Mouse (Mus musculus) limb, embryonic 10.5 days (tissue): ENCODE results near the gene Apol9a. TPM values are rescaled to one million over a fixed set of nuclear protein-coding genes. Genes with fewer than 3 reads are reported as not detected.

Experiments
- DNase-seq: peaks from one replicate; pipeline ENCODE4 v3.0.0-alpha.2; 2017; ENCODE audit warnings: low spot score
- H3K27ac ChIP-seq: fragments of 300-500 bp; sonication (generic); 2 replicates; pipeline ENCODE4 v1.5.1; 2016; ENCODE audit warnings: mild to moderate bottlenecking
- H3K27me3 ChIP-seq: fragments of 300-500 bp; sonication (generic); 2 replicates; pipeline ENCODE4 v1.6.1; 2016; ENCODE audit warnings: low read depth, mild to moderate bottlenecking; ENCODE audit not compliant: poor library complexity, severe bottlenecking
- H3K36me3 ChIP-seq: fragments of 300-500 bp; sonication (generic); 2 replicates; pipeline ENCODE4 v1.6.1; 2016; ENCODE audit warnings: mild to moderate bottlenecking, moderate library complexity
- H3K4me1 ChIP-seq: fragments of 300-500 bp; sonication (generic); 2 replicates; pipeline ENCODE4 v1.6.1; 2016
- H3K4me3 ChIP-seq: fragments of 300-500 bp; sonication (generic); 2 replicates; pipeline ENCODE4 v1.5.1; 2016; ENCODE audit warnings: mild to moderate bottlenecking, moderate library complexity
- H3K9me3 ChIP-seq: fragments of 300-500 bp; sonication (generic); replicated peaks from 2 replicates; pipeline ENCODE4 v1.6.1; 2016; ENCODE audit warnings: mild to moderate bottlenecking
- WGBS: fragments of 180-500 bp; shearing (Covaris S2); methylation state at CpG from one replicate; pipeline ENCODE4 v1.1.7; 2016; 5-methylcytosine and 5-hydroxymethylcytosine counted together
- polyA plus RNA-seq: library from polyadenylated mRNA; unstranded; fragments of >200 nt; fragmentation: Nextera tagmentation; extraction: Ambion mirVana; gene quantifications from 2 replicates; pipeline ENCODE4 v1.2.1, GENCODE M21; 2016

The Apol9a gene
- polyA plus RNA-seq, 1 experiment from 2014 or later, result not detected

DNA sequence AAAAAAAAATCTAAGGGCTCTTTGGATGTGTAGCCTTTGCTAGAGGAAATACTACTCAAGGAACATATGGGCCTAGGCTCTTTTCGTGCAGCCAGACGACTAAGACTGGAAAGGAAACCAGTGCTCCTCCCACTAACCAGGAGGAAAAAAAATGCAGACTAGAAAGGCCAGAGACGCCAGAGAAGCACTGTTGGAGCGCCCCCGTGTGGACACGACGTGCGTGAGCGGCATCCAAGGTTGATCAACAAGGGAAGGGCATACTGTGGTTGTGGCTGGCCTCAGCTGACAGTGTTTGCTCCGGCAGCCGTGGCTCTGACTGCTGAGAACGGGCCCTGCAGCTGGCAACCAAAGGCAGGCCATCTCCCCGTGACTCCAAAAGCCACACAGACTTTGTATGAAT lies 42.8 kb downstream of the Apol9a start:
- peak; percentile 98 for DNase-seq
- Histone ChIP-seq H3K27ac (peak overlapping the region; percentile 97), H3K4me1 (peaks cover 47% of the 10 kb centered on the region), H3K27me3 (no peaks in the 10 kb centered on the region), H3K4me3 (peak overlapping the region; percentile 25; the same call in 1 of the 2 replicates), H3K9me3 (no peaks in the 10 kb centered on the region), H3K36me3 (no peaks in the 10 kb centered on the region)
- WGBS, result 1% methylated on average over 13 of the region's 13 CpGs

DNA sequence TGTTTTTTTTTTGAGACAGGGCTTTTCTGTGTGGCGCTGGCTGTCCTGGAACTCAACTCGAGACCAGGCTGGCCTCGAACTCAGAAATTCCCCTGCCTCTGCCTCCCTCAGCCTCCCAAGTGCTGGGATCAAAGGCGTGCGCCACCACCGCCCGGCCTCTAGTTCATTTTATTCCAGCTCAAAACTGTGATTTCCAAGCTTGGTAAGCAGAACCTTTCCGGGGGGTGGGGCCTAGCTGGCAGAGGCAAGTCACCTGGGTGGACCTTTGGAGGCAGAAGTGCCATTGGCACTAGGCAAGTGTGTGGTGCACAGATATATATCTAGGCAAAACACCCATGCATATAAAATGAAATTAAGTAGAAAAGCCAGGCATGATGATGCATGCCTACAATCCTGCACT lies 43.4 kb downstream of the Apol9a start:
- 39% methylated on average over 8 of the region's 8 CpGs for WGBS
- Histone ChIP-seq H3K27me3 (no peaks in the 10 kb centered on the region), H3K4me3 (peak overlapping the region; percentile 26; the same call in 1 of the 2 replicates), H3K4me1 (peaks cover 53% of the 10 kb centered on the region), H3K27ac (peak overlapping the region; percentile 97), H3K36me3 (no peaks in the 10 kb centered on the region), H3K9me3 (no peaks in the 10 kb centered on the region)
- DNase-seq, result peak; percentile 55

DNA sequence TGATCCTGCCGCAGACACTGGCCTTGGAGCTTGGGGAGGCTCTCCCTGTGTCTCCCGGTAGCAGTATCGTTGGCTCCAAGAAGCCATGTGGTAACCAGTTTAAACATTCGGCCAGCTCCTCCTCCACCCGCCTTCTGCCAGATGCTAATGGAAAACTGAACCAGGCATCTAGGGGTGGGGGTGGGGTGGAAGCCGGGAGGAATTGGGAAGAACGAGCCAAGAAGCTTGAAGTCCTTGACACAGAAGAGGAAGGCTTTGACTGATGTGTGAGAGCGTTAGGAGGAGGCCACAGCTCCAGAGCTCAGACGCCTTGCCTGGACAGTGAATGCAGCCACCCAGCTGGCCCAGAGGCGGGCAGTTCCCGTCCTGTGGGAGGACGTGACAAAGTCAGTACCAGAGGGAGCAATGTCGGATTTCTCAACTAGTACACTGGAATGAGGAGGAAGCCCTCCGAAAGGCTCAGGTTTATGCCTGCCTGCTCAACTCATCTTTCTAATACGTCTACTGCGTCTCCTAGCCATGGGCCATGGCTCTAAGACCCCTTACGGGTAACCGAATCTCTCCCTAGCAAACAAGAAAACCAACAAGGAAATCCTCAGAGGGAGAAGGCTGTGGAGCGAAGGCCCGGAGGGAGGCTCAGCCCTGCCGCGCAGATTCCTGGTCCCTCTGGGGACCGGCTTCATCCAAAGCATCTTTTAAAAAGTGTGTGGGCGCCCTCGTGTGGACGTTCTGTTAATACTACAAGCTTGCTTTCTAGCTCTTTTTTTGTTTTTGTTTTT lies 44.0 kb downstream of the Apol9a start:
- no peaks in the 10 kb centered on the region for H3K27me3 ChIP-seq
- H3K36me3 ChIP-seq, result no peaks in the 10 kb centered on the region
- H3K27ac ChIP-seq, result peak overlapping the region; percentile 97
- 1% methylated on average over 26 of the region's 26 CpGs for WGBS
- peak overlapping the region; percentile 51 for H3K4me3 ChIP-seq
- H3K9me3 ChIP-seq, result no peaks in the 10 kb centered on the region
- peak; percentile 90 for DNase-seq
- H3K4me1 ChIP-seq, result peaks cover 53% of the 10 kb centered on the region

DNA sequence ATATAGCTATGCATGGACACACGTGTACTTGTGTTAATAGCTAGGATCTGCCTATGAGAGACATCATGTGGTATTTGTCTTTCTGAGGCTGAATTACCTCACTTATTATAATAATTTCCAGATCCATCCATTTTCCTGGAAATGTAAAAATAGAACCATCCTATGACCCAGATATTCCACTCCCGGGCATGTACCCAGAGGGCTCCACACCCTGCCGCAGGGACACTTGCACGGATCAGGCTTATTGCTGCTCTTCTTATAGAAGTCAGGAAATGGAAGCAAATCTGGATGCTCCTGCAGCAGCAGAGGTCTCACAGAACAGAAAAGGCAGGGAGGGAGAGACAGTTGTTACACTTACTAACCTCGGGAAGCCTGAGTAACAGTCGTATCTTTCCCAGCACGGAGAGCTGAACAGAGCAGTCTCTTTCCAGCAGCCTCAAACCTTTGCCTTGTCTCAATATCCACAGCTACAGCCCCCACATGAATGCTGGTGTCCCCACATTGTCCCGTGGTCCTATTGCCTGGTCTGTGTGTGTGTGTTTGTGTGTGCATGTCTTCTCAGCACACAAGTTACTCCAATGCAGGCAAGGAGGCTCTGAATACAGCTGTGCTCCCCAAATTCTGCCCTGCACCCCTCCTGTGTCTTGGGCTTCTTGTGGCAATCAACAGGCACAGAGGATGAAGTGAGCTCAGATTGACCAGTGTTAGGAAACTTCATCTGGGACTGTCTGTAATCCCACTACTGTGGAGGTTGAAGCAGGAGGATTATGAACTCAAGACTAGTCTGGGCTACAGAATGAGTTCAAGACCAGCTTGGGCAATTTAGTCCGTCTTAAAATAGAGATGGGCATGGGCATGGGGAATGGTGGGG lies 45.0 kb downstream of the Apol9a start:
- no peak for DNase-seq
- H3K36me3 ChIP-seq, result no peaks in the 10 kb centered on the region
- WGBS, result 50% methylated on average over 9 of the region's 9 CpGs
- H3K27me3 ChIP-seq, result no peaks in the 10 kb centered on the region
- peaks cover 58% of the 10 kb centered on the region for H3K4me1 ChIP-seq
- no peaks in the 10 kb centered on the region for H3K9me3 ChIP-seq
- peak overlapping the region; percentile 97 for H3K27ac ChIP-seq
- H3K4me3 ChIP-seq, result peak overlapping the region; percentile 51

DNA sequence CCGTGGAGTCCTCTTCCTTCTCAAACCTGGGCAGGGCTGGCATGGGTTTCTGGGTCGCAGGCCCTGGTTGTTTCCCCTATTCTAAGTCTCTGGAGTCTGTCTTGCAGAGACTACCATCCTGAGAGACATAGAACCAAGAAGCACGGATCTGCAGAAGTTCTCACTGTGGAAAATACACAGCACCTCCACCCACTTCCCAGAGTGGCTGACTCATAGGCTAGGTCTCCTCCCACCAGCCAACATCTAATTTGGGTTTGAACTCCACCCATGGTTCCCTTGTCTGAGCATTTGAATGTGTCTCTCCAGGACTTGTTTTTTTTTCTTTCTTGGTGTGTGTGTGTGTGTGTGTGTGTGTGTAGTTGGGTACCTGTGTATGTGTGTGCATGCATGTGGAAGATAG lies 46.9 kb downstream of the Apol9a start:
- Histone ChIP-seq H3K4me1 (peaks cover 66% of the 10 kb centered on the region), H3K27me3 (0 out of 2 replicates have a peak, but pooled peaks cover 3% of the 10 kb centered on the region), H3K4me3 (no peak overlapping the region), H3K27ac (0 out of 2 replicates have a peak overlapping the region, but pooled peaks have one; percentile 2), H3K36me3 (no peaks in the 10 kb centered on the region), H3K9me3 (no peaks in the 10 kb centered on the region)
- 81% methylated on average over 3 of the region's 3 CpGs for WGBS
- no peak for DNase-seq

DNA sequence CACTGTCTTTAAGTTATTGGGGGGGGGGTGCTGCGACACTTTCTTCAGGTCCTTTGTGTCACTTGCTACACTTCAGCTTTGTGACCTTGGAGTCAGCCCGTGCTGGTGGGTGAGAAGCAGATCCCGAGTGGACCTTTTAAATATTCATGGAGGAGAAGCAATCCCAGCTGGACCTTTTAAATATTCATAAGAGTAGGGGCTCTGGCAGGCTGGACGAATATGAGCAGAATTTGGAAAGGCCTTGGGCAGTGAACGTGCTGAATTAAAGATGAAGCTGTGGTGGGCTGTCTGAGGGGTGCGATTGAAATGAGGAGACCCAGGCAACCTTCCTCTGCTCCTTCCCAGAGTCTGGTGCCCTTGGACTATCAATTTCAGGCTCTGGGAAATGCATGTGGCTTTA lies 47.4 kb downstream of the Apol9a start:
- Histone ChIP-seq H3K27ac (0 out of 2 replicates have a peak overlapping the region, but pooled peaks have one; percentile 2), H3K36me3 (no peaks in the 10 kb centered on the region), H3K9me3 (no peaks in the 10 kb centered on the region), H3K4me1 (peaks cover 66% of the 10 kb centered on the region), H3K27me3 (0 out of 2 replicates have a peak, but pooled peaks cover 3% of the 10 kb centered on the region), H3K4me3 (no peak overlapping the region)
- WGBS, result 61% methylated on average over 6 of the region's 6 CpGs
- no peak for DNase-seq

DNA sequence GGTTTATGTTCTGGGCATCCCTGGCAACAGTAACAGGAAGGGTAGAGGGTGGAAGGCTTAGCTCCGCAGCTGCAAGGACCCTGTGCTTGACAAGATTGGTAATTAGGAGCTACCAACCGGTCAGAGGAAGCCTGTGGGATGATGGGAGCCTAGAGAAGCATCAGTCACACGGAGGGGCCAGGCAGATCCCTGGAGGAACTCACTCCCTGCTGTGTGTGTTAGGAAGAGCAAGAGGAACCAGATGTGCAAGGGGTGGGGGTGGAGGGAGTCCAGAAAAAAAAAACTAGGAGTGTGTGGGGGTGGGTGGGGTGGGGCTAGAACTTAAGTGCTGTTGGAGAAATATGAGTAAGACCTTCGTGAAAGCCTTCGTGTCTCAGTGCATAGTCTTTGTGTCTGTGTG lies 48.0 kb downstream of the Apol9a start:
- Histone ChIP-seq H3K9me3 (no peaks in the 10 kb centered on the region), H3K4me3 (no peak overlapping the region), H3K4me1 (peaks cover 66% of the 10 kb centered on the region), H3K27ac (peak overlapping the region; percentile 36; the same call in 1 of the 2 replicates), H3K36me3 (no peaks in the 10 kb centered on the region), H3K27me3 (0 out of 2 replicates have a peak, but pooled peaks cover 3% of the 10 kb centered on the region)
- 26% methylated on average over 5 of the region's 5 CpGs for WGBS
- no peak for DNase-seq

DNA sequence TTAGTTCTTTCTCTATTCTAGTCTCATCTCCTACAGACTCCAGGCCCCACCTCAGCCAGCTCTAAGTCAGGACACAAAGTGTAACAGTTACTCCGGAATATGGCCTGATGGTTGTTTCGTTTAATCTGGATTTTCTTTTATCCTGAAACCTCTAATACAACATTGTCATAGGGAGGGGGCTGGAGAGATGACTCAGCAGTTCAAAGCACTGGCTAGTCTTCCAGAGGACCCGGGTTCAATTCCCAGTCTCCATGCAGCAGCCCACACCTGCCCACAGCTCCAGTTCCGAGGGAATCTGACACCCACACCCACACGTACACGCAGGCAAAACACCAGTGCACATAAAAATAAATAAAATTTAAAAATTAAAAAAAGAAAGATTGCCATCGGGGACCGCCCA lies 51.0 kb downstream of the Apol9a start:
- WGBS, result 93% methylated on average over 8 of the region's 8 CpGs
- peak overlapping the region; percentile 93 for H3K27ac ChIP-seq

DNA sequence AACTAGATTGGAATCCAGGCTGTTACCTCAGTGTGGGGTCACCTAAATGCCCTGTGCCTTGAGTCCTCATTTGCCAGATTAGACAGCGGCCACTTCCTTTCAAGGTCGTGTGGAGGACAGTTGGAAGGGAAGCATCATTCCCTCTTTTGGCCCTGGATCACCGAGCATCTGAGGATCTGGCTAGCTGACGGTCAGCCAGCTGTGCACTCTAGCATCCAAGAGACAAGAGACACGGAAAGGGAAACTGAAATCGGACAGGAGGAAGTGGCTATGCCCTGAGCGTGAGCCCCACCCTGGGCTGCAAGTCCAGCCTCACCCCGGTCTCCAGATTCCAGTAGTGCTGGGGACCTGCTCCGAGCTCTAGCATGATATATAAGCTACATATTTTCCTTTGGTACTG lies 51.4 kb downstream of the Apol9a start:
- H3K27ac ChIP-seq, result peak overlapping the region; percentile 93
- H3K4me1 ChIP-seq, result peaks cover 63% of the 10 kb centered on the region

More for the DNA sequence above, 51.0 kb downstream of the Apol9a start:
- H3K27me3 ChIP-seq, result 0 out of 2 replicates have a peak, but pooled peaks cover 3% of the 10 kb centered on the region
- H3K4me1 ChIP-seq, result peaks cover 58% of the 10 kb centered on the region
- H3K4me3 ChIP-seq, result no peak overlapping the region
- no peak for DNase-seq
- H3K9me3 ChIP-seq, result no peaks in the 10 kb centered on the region
- no peaks in the 10 kb centered on the region for H3K36me3 ChIP-seq

DNA sequence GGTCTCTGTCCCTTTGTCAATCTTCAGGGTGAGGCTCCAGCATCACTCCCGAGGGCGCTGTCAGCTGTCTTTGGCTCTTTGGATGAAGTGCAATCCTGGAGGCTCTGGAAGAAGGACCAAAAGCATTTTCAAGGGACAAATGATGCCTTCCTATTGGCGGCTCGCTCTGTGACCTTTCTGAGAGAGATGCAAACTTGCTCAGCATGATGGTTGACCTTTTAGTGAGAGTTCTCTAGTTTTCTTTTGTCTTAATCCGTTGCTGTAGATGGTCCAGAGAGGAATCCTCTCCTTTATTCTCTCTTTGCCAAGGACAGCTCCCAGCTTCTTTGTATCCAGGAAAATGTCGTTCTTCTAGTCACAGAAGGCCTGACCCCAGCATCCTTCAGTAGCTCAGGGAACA lies 51.9 kb downstream of the Apol9a start:
- Histone ChIP-seq H3K4me1 (peaks cover 67% of the 10 kb centered on the region), H3K27ac (peak overlapping the region; percentile 93)
- no peak for DNase-seq

More for the DNA sequence above, 51.4 kb downstream of the Apol9a start:
- 0 out of 2 replicates have a peak overlapping the region, but pooled peaks have one; percentile 48 for H3K4me3 ChIP-seq
- no peaks in the 10 kb centered on the region for H3K36me3 ChIP-seq
- H3K27me3 ChIP-seq, result 0 out of 2 replicates have a peak, but pooled peaks cover 3% of the 10 kb centered on the region
- no peaks in the 10 kb centered on the region for H3K9me3 ChIP-seq
- no peak for DNase-seq
- WGBS, result 76% methylated on average over 9 of the region's 9 CpGs

DNA sequence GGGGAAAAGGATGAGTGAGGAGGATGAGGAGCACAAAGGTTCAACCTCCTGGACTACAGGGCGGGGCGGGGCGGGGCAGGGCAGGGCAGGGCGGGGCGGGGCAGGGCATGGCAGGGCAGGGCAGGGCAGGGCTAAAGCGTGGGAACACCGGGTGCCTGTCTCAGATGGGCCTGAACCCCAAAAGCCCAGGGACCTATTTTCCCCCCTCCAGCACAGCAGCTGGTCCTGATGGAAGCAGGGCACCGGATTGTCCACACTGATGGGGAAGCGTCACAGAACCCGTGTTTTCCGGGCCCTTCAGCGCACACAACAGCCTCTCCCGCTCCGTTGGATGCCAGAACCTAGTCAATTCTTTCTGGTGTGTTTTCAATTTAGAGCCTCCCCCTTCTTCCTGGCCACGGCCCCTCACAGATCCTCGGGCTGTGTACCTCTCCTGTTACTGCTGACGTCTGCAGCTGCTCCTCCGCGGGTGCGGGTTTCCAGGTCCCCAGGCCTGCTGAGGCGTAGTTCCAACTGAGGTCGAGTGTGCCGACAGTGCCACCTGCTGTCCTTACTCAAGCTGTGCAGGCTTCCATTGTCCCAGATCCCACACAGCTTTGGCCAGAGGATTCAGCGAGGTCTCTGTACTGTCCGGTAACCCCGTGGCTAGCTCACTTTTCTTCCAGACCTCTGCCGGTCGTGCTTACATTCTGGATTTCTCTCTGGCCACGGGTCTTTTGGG lies 52.5 kb downstream of the Apol9a start:
- DNase-seq, result peak; percentile 95
- Histone ChIP-seq H3K27ac (peak overlapping the region; percentile 93), H3K36me3 (no peaks in the 10 kb centered on the region), H3K4me1 (peaks cover 68% of the 10 kb centered on the region), H3K27me3 (0 out of 2 replicates have a peak, but pooled peaks cover 3% of the 10 kb centered on the region), H3K9me3 (no peaks in the 10 kb centered on the region), H3K4me3 (peak overlapping the region; percentile 48)
- WGBS, result 3% methylated on average over 29 of the region's 29 CpGs

More for the DNA sequence above, 51.9 kb downstream of the Apol9a start:
- Histone ChIP-seq H3K27me3 (0 out of 2 replicates have a peak, but pooled peaks cover 3% of the 10 kb centered on the region), H3K4me3 (peak overlapping the region; percentile 48), H3K9me3 (no peaks in the 10 kb centered on the region), H3K36me3 (no peaks in the 10 kb centered on the region)
- WGBS, result 21% methylated on average over 6 of the region's 6 CpGs

DNA sequence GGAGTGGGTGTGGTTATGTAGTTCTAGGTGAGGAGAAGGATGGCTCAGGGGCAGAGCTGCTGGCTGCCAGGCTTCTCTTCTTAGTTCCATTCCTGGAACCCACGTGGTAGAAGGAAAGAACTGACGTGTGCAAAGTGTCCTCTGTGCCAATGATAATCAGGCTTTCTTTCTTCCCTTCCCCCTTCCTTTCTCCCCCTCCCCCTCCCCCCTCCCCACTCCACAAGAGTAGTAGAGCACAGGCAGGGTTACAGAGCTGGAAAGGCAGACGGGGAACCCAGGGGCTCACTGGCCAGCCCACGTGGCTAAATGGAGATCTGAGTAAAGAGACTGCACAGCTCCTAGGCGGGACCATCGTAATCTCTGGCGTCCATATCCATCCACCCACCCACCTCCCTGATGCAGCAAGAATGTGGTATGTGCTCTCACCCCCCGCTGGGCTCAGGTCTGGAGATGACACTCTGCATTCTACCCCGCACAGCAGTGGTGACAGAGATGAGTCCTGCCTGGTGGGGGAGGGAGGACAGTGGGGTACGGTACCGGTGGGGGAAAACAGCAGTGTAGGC lies 54.6 kb downstream of the Apol9a start:
- Histone ChIP-seq H3K4me3 (0 out of 2 replicates have a peak overlapping the region, but pooled peaks have one; percentile 20), H3K4me1 (peaks cover 64% of the 10 kb centered on the region), H3K27me3 (0 out of 2 replicates have a peak, but pooled peaks cover 3% of the 10 kb centered on the region), H3K27ac (peak overlapping the region; percentile 70), H3K36me3 (no peaks in the 10 kb centered on the region), H3K9me3 (no peaks in the 10 kb centered on the region)
- DNase-seq, result no peak
- 20% methylated on average over 11 of the region's 11 CpGs for WGBS
